Mouse (Mus musculus): ENCODE measurements at regions not wholly inside any gene's neighbourhood (a gene's known extent, or its start where the extent isn't known, plus 50 kb on each side); places are given as distances from the start of the nearest gene placed in this dataset.
"Not testable (repeated sequence)": the region's sequence is repeated elsewhere in the genome, so short reads cannot be mapped to it uniquely, and the experiment has no call there.

DNA sequence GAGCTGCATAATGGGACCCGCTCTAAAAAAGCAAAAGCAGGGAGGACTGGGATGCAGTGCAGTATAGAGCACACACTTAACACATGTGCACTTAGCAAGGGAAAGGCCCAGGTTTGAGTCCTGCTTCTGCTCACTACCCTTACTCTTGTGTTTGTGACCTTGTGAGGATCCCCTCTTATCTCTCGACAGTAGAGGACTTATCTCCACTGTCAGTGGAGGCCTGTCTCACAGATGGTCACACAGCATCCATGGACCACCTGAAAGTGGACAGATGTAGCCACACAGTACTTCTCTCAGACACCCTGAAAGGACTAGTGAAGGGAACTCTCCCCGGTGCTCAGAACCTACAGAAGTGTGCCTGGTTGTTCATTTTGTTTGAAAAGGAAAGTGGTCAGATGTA lies 128.5 kb upstream of the Max start:
- in situ Hi-C loops (cut with MboI, MseI), result loop anchor here (5.0 kb wide), 1 partner anchor 102 kb away; no protein-coding TSS in a partner anchor

DNA sequence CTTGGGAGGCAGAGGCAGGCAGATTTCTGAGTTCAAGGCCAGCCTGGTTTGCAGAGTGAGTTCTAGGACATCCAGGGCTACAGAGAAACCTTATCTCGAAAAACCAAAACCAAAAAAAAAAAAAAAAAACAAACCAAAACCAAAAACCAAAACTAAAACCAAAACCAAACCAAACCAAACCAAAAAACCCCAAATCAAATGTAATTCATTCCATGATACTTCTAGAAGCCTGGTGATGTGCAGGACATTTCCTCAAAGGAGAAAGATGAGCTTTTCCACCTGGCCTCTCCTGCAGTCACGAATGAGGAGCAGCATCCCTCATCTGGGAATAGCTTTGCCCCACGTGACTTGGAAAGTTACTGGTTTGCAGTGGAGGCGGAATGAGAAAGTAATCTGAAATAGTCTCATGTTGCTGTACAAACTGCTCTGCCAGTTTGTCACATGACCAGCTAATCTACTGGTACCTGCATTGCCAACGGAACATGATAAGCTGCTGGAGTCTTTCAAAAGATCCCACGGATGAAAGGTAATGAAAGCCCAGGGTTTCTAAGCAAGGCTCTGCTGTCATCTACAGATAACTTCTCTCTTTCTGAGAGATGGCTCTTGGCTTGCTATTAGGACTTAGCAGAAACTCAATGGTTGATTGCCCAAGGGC lies 127.8 kb upstream of the Max start:
- in situ Hi-C loops (cut with MboI, MseI), result loop anchor here (5.0 kb wide), 1 partner anchor 103 kb away; no protein-coding TSS in a partner anchor

DNA sequence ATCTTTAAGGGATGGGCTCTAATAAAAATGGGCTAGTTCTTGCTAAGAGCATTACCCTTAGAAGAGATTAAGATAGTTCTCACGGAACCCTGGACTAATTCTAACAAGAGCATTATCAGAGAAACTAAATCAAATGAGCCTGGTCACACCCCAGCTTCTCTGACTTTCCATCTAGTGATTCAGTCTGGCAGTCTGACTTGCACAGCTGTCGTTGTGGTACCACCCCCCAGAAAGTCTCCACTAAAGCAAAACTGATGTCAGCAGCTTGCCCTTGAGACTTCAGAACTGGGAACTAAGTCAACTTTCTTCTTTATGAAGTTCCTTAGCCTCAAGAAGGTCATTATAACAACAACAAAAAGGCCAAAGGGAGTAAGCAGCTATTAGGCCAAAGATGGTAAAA lies 126.5 kb upstream of the Max start:
- in situ Hi-C loops (cut with MboI, MseI), result no loop called here

DNA sequence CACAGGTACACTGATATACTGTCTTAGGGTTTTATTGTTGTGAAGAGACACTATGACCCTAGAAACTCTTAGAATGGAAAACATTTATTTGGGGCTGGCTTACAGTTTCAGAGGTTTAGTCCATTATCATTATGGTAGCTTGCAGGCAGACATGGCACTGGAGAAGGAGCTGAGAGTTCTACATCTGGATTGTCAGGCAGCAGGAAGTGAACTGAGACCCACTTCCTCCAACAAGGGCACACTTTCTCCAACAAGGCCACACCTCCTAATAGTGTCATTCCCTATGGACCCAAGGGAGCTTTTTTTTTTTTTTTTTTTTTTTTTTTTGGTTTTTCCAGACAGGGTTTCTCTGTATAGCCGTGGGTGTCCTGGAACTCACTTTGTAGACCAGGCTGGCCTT lies 124.9 kb upstream of the Max start:
- in situ Hi-C loops (cut with MboI, MseI), result not testable (repeated sequence)

DNA sequence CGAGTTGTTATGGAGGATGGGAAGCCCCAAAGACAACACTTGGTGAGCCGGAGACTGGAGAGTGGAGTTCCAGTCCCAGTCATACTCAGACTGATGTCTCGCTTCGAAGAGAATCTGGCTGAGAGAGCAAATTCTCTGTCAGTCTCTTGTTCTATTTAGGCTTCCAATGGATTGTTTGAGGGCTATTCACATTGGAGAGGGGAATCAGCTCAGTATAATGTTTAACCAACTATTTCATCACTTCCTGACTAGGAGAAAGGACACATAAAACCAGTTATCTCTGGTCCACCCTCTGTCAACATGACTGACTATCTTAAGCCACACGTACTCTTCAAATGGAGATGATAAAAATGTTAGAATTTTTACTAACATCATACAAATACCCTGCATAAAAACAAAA lies 123.9 kb upstream of the Max start:
- in situ Hi-C loops (cut with MboI, MseI), result no loop called here

DNA sequence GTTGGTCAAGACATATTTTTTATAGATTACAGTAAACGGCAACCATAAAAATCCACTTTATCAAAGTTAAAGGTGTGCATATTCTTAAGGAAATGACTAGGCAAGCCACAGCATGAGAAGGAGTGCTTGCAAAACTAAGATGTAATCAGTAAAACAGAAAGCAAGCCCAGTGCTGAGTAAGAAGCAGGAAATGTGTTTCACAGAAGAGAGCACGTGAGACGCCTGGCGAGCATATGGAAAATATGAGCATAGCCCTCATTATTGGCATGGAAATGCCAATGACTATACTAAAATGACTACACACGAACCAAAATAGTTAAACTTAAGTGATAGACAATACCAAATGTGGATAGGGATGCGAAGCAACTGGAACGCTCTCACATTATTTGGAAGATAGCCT lies 123.2 kb upstream of the Max start:
- in situ Hi-C loops (cut with MboI, MseI), result no loop called here

DNA sequence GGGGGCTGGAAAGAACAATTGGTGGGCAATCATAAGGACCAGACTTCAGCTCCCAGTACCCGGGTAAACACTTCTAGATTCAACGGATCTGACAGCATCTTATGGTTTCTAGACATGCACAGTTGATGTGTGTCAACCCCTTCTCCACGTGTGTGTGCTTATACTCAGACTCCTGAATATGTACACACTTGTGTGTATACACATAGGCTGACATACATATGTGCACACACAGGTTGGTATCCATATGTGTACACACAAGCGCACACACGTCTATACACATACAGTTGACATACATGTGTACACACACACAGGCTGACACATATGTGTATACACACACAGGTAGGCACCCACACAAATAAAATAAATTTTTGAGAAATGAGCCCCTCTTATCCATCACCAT lies 122.7 kb upstream of the Max start:
- in situ Hi-C loops (cut with MboI, MseI), result no loop called here

DNA sequence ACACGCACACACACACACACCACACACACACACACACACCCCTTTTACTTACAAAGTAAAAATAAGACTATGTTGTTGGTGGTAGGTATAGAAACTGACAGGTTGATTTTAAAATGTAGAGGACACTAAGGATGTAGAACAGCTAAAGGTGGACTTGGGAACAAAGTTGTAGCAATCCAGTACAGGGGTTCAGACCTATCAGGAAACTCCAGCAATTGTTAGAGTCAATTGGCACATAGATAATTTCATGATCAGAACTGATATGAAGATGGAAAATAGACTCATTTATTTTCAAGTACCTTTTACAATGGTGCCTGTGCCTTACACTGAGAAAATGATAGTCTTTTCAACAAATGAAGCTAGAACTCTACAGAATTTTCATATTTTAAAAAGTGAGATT lies 122.3 kb upstream of the Max start:
- in situ Hi-C loops (cut with MboI, MseI), result no loop called here

DNA sequence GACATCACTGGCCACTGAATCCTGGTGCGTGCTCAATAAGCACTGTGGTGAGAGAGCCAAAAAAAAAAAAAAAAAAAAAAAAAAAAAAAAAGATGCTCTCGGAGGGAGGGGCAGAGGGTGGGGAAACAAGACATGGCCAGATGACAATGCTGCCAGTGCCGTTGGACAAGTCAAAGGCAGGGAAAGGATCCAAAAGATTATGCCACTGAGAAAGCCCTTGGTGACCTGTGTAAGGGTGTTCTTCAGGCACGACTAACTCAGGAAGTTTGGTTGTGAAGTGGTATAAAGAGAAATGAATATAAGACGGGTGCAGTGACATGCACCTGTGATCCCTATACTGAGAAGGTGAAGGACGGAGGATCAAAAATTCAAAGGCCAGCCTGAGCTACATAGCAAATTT lies 121.8 kb upstream of the Max start:
- in situ Hi-C loops (cut with MboI, MseI), result no loop called here

DNA sequence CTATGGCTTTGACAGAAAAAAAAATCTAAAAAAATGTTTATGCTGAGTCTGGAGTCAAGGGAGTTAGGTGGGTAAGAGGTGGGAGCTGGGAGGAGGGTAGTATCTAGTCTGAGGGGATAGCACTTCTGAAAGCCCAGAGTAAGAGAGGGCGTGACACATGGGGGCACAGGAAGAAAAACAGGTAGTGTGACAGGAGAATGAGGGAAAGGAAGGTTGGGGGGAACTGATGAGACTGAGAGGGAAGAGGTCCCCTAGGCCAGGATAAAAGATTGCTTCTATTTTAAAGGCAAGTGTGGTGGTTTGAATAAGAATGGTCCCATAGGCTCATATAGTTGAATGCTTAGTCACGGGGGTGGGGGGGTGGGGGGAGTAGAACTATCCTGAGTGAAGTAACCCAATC lies 119.8 kb upstream of the Max start:
- in situ Hi-C loops (cut with MboI, MseI), result no loop called here

DNA sequence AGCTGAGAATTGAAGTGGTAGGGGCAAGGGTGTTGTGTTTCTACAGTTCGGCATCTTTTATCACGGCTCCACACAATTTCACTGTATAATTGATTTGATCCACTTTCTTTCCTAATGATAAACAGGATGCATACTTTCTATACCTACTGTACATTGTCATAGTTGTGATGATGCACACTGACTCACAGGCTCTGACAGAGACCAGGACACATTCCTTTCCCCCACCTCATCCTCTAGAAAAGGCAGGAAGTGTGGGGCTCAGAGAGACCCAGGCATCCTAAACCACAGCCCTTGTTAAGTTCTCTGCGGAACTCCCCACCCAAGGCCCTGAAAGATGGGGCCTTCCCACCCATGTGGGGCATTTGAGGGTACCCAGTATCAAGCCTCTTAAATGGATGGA lies 117.5 kb upstream of the Max start:
- in situ Hi-C loops (cut with MboI, MseI), result no loop called here

DNA sequence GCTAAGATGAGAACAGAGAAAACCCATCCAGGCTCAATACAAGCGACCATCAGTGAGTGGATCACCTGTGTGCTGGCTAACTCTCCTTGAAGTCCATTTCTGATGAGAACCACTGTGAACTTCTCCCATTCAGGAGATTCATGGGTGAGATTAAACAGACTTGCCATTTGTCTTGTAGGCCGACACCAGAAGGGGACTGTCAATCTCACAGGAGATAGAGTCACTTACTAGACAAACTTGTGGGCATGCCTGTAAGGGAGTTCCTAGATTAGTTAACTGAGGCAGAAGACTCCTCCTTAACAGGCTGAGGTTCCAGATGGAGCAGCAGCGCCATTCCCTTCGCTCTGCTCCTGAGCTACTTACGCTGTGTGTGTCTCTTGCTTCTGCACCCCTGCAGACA lies 114.7 kb upstream of the Max start:
- in situ Hi-C loops (cut with MboI, MseI), result no loop called here

DNA sequence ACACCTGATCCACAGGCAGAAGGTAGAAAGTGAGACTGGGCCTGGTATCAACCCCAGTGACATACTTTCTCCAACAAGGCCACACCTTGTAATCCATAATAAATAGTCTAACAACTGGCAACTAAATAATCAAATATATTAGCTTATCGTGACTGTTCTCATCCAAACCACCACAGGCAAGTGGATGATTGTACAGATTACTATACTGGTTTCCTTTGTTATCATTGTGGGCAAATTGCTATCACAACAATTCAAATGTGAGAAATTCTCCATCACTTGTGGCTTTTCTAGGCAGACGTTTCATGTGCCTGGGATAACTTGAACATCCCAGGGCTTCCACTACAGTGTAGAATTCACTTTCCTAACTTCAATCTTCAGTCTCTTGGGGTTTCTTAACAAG lies 112.6 kb upstream of the Max start:
- in situ Hi-C loops (cut with MboI, MseI), result no loop called here

DNA sequence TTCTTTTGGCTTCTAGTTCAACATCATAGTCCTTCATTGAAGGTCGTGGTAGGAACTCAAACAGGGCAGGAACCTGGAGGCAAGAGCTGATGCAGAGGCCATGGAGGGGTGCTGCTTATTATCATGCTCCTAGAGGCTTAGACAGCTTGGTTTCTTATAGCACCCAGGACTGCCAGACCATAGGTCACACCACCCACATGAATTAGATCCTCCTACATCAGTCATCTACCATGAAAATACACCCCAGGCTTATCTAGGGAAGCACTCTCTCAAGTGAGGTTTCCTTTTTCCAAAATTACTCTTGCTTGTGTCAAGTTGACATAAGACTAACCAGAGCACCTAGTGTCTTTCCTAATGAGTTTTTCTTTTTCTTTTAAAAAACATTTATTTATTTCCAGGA lies 109.7 kb upstream of the Max start:
- in situ Hi-C loops (cut with MboI, MseI), result no loop called here

DNA sequence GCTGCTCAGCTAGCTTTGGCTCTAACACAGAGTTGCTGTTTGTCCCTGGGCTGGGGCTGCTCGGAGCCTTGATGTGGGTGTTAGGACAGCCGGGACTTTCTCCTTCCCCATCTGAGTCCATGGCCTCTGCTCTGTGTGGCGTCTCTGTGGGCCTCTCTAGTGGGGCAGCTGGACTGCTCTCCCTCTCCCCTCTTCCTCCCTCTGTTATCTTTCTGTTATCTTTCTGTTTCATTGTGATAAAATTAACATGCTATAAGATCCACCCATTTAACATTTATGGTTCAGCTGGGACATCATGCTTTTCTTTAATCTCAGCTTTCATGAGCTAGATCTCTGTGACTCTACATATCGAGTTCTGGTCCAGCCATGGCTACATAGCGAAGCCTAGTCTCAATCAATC lies 105.9 kb upstream of the Max start:
- in situ Hi-C loops (cut with MboI, MseI), result no loop called here

DNA sequence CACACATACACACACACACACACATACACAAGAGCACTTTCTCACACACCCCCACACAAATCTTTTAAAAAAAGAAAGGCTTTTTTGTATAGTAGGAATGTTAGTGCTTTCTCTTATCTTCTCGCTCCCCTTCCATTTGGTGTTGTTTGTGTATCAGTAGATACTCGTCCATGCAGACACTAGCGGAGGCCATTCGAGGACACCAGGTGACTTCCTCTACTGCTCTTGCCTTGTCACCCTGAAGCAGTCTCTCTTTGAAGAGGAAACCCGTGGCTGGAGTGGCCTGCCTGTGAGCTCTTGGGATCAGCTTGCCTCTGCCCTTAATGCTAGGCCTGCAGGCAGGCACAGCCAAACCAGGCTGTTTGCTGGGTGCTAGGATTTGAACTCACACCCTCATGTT lies 105.1 kb upstream of the Max start:
- in situ Hi-C loops (cut with MboI, MseI), result no loop called here

DNA sequence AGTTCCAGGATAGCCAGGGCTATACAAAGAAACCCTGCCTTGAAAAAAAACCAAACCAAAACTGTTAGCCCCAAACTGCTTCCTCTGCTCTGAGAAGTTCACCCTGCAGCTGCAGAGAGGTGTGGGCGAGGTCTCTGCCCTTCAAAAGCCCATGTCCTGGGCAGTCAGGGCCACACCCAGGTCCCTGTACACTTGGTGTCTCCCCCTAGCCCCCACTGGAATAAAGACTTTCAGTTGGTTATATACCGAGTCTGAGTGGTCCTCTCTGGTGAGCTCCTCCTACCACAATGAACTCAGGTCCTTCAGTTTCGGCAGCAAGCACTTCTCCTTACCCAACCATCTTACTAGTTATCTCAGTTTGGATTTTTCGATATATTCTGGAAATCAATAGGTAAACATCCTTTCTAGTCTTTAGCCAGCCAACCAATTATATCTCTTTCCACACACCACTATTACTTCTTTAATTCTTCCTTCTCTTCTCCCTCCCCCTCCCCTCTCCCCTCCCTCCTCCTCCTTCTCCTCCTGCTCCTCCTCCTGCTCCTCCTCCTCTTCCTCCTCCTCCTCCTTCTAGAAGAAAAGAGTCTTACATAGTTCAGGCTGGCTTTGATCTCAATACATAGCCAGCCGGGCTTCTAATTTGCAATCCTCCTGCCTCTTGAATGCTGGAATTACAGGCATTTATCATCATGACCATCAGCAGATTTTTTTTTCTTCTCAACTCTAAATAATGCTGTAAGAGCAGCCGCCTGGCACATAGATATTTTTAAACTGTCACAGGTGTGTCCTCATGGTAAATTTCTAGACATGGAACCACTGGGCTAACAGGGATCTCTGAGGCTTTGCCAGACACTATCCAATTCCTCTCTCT lies 103.9 kb upstream of the Max start:
- in situ Hi-C loops (cut with MboI, MseI), result no loop called here

DNA sequence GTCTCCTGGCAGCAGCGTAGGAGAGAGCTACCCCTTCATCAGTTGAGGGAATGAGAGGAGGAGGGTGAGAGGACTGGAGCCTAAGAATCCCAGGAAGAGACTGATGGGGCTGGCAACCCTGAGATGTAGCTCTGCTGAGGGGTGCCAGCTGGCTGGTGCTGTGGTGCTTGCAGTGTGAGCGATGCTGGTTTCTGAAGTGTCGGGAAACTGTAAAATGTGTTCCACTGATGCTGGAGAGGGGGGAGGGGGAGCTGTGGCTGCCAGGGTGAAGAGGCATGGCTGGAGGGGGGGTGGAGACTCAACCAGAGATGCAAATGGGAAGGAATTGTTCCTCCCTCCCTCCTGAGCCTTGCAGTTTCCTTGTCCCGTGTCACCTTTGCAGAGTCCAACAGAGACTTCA lies 102.0 kb upstream of the Max start:
- in situ Hi-C loops (cut with MboI, MseI), result no loop called here

DNA sequence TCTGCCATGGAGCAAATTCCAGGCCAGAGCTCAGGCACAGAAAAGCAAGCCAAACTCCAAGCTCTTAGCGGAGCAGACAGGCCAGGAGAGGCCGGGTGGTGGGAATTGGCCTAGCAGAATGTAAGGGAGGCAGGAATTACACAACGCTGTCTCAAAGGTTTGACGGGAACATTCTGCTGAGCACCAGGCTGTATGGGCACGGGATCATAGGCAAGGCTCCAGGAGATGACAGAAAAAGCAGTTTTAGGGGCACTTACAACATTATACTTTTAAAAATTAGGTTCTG lies 99.5 kb upstream of the Max start:
- in situ Hi-C loops (cut with MboI, MseI), result no loop called here

DNA sequence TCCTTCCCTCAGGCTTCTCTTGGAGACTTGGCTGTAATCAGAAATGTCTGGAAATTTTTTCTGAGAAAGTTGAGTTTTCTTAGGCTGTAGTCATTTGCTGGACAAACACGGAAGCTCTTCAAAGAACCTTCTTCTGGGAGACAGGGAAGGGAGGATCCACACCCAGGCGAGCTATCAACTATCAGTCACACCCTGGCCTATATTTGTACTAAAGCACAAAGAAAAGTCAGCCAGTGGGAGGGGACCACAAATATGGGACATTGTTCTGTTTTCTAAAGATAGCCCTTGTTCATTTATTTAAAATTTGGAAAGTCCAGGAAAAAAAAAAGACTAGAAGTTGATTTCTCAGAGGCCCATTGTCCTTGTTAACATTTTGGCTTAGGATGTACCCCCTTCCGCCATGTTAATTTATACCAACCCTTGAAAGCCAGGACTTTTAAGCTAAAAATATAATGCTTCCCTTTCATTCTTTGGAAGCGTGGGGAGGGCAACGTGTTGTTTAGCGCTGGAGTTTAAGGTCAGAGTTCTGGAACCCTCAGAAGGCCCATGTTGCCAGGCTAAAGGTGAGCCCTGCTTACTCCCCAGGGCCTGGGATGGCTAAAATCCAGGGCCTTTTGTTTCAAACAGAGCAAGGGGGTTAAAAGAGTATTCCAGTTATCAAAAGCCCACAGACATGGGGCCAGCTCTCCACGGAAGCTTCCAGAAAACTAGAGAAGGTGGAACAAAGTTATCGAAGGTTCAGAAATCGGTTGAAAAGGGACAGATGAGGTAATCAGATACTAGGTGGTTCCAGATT lies 99.0 kb upstream of the Max start:
- in situ Hi-C loops (cut with MboI, MseI), result no loop called here

DNA sequence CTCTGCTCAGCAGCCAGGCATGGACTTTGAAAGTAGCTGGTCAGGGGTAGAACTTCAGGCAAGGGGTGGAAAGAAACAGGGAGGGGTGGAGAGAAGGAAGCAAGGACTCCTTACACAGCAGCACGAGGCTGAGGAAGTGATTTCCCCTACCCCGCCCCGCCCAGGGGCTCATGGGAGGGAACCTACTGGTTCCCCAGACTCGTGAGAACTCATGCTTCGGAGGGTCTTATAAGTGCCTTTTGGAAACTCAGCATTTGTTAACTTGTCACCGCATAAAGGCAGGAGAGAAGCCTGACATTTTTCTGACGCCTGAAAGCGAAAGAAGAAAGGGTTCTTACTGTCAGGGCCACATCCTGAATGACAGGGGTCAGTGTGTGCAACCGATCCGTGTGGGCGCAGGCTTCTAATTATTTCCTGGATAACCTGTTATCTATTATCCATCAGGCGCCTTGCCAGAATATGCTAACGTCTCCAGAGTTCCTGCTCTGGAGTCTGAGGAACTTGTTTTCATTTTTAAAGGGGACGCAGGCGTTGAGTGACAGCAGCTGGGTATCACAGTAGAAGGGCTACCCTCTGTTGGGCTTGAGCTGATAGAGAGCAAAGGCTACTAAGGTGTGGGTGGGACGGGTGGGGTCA lies 98.2 kb upstream of the Max start:
- in situ Hi-C loops (cut with MboI, MseI), result no loop called here

DNA sequence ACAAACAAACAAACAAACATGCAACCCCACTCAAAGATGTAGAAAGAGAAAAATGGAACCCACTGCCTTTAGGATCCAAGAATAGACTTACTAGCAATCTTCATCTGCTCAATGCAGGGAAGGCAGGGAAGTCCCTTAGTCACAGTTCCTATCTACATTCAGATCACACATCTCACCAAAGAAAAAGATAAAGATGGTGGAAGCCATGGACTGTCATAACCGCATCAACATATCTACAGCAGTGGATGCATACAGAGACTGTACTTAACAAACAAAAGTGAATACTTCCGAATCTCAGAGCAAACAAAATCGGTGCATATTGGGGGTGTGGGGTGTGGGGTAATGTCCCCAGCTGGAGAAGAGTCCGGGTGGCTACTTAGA lies 97.7 kb upstream of the Max start:
- in situ Hi-C loops (cut with MboI, MseI), result no loop called here

All from T-helper 2 cell (primary cell).